ENCODE assay signal across 34 mouse cellular contexts in the genomic region with DNA sequence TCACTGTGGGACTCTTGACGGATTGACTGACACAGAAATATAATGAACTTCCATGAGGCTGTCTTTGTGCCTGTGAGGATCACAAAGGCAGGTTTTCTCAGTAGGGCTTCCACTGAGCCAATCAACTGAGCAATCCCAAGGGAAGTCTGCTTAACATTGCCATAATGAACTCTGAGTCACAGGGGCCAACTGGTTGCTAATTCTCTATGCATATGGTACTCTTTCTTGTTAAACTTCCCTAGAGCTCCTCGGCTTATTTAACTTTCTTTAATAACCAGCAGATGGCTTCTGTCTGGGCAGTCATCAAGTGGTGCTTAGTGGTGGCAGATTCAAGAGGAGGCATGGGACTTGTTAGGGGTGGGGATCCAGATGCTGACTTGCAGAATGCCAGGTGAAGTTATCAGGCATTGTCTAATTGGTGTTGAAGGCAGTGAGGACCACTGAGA. TPM values are rescaled to one million over a fixed set of nuclear protein-coding genes. Genes with fewer than 3 reads are reported as not detected.
A peak's percentile ranks its signal among the peaks of the same experiment; 100 is the strongest.
DNase-seq lines count a peak whose midpoint lies in the region; ATAC-seq lines count a peak whose summit lies in the region.
"Had no signal": no experiment of that assay in that cellular context is flagged by ENCODE, and none has a peak within 500 bp of the region (broad histone marks: within the 10 kb centered on the region; RNA-seq: fewer than 3 reads in every experiment).

No protein-coding gene starts in this region.

- no peak overlapping the region for H3K9ac ChIP-seq in midbrain, embryonic 11.5 days (ENCODE audit: low read length)
- no peak overlapping the region for H3K9ac ChIP-seq in hindbrain, embryonic 14.5 days
- no peak overlapping the region for H3K9ac ChIP-seq in midbrain, embryonic 14.5 days (replicated peaks; ENCODE audit: low read length)
- H3K9ac ChIP-seq: forebrain, embryonic 13.5 days; limb, embryonic 13.5 days; liver, embryonic 12.5 days; stomach, embryonic 15.5 days had no signal

- no peak for DNase-seq in midbrain, embryonic 11.5 days (ENCODE audit: low spot score, missing footprints)
- no peak for DNase-seq in midbrain, embryonic 10.5 days (ENCODE audit: low spot score)
- DNase-seq in hindbrain, embryonic 14.5 days (ENCODE audit: low spot score): no peak
- peak; percentile 54 for DNase-seq in midbrain, embryonic 14.5 days
- no peak for DNase-seq in gastrocnemius, adult 18-20 months (ENCODE audit: low spot score)
- DNase-seq in spleen, postnatal 10 days (ENCODE audit: low spot score in 2 of 2): no peak
- DNase-seq: adrenal gland, adult 2 months; B cell, adult 2 months; cerebellum, adult 18-20 months; cerebellum, postnatal 14 days; gastrocnemius, adult 2 months; kidney, adult 9 months; kidney, postnatal 14 days; lung, adult 18-20 months; lung, postnatal 10 days; right cerebral cortex, postnatal 4 days; thymus, adult 18-20 months; thymus, postnatal 36 days had no signal

- no peaks in the 10 kb centered on the region for H3K36me3 ChIP-seq in midbrain, embryonic 11.5 days (ENCODE audit: control insufficient read depth, insufficient read depth, low read length)
- no peaks in the 10 kb centered on the region for H3K36me3 ChIP-seq in midbrain, embryonic 10.5 days
- no peaks in the 10 kb centered on the region for H3K36me3 ChIP-seq in hindbrain, embryonic 14.5 days (replicated peaks; ENCODE audit: control insufficient read depth, insufficient read depth)
- no peaks in the 10 kb centered on the region for H3K36me3 ChIP-seq in midbrain, embryonic 14.5 days (ENCODE audit: control insufficient read depth, insufficient read depth, low read length)
- H3K36me3 ChIP-seq: heart, embryonic 10.5 days; limb, embryonic 13.5 days; liver, embryonic 12.5 days; stomach, embryonic 15.5 days had no signal

- H3K27me3 ChIP-seq in midbrain, embryonic 11.5 days (ENCODE audit: control insufficient read depth, insufficient read depth, low read length): no peaks in the 10 kb centered on the region
- H3K27me3 ChIP-seq in midbrain, embryonic 10.5 days (ENCODE audit: low read depth, poor library complexity, severe bottlenecking): no peaks in the 10 kb centered on the region
- no peaks in the 10 kb centered on the region for H3K27me3 ChIP-seq in hindbrain, embryonic 14.5 days (ENCODE audit: control insufficient read depth, insufficient read depth, low read length)
- no peaks in the 10 kb centered on the region for H3K27me3 ChIP-seq in midbrain, embryonic 14.5 days (ENCODE audit: control insufficient read depth, insufficient read depth, low read length)
- H3K27me3 ChIP-seq: forebrain, embryonic 13.5 days; limb, embryonic 13.5 days; liver, embryonic 12.5 days; stomach, embryonic 15.5 days had no signal

- H3K4me3 ChIP-seq in midbrain, embryonic 11.5 days (ENCODE audit: low read depth, low read length): no peak overlapping the region
- no peak overlapping the region for H3K4me3 ChIP-seq in midbrain, embryonic 10.5 days
- H3K4me3 ChIP-seq in hindbrain, embryonic 14.5 days (replicated peaks; ENCODE audit: low read length): no peak overlapping the region
- no peak overlapping the region for H3K4me3 ChIP-seq in midbrain, embryonic 14.5 days (replicated peaks; ENCODE audit: low read depth, low read length)
- H3K4me3 ChIP-seq: forebrain, embryonic 13.5 days; gastrocnemius, adult 2 months; heart, embryonic 10.5 days; limb, embryonic 13.5 days; liver, embryonic 12.5 days; stomach, embryonic 15.5 days had no signal

- WGBS in midbrain, embryonic 11.5 days: 61% methylated on average over 2 of the region's 2 CpGs
- 64% methylated on average over 2 of the region's 2 CpGs for WGBS in midbrain, embryonic 10.5 days
- 33% methylated on average over 2 of the region's 2 CpGs for WGBS in hindbrain, embryonic 14.5 days
- 41% methylated on average over 2 of the region's 2 CpGs for WGBS in midbrain, embryonic 14.5 days

- ATAC-seq in midbrain, embryonic 11.5 days (ENCODE audit: low FRiP score): peak; percentile 68
- ATAC-seq in hindbrain, embryonic 14.5 days (ENCODE audit: low FRiP score): peak; percentile 74
- ATAC-seq in midbrain, embryonic 14.5 days (ENCODE audit: low FRiP score, low TSS enrichment): peak; percentile 64; the same call in 1 of the 2 replicates
- ATAC-seq in CD4-positive, CD25-positive, alpha-beta regulatory T cell, adult 4 months: no peak
- ATAC-seq: forebrain, embryonic 13.5 days; intestine, embryonic 16.5 days; liver, embryonic 12.5 days had no signal

- H3K27ac ChIP-seq in midbrain, embryonic 11.5 days (ENCODE audit: low read depth, low read length): no peak overlapping the region
- no peak overlapping the region for H3K27ac ChIP-seq in midbrain, embryonic 10.5 days (replicated peaks)
- H3K27ac ChIP-seq in hindbrain, embryonic 14.5 days: no peak overlapping the region
- H3K27ac ChIP-seq in midbrain, embryonic 14.5 days (replicated peaks; ENCODE audit: low read depth, low read length): no peak overlapping the region
- H3K27ac ChIP-seq: forebrain, embryonic 13.5 days; gastrocnemius, adult 2 months; heart, embryonic 10.5 days; limb, embryonic 13.5 days; liver, embryonic 12.5 days; stomach, embryonic 15.5 days had no signal

- no peaks in the 10 kb centered on the region for H3K4me1 ChIP-seq in midbrain, embryonic 11.5 days (ENCODE audit: control insufficient read depth, insufficient read depth, low read length)
- no peaks in the 10 kb centered on the region for H3K4me1 ChIP-seq in midbrain, embryonic 10.5 days
- H3K4me1 ChIP-seq in hindbrain, embryonic 14.5 days (replicated peaks; ENCODE audit: control insufficient read depth, insufficient read depth, low read length): no peaks in the 10 kb centered on the region
- H3K4me1 ChIP-seq in midbrain, embryonic 14.5 days (ENCODE audit: control insufficient read depth, insufficient read depth, low read length): no peaks in the 10 kb centered on the region
- H3K4me1 ChIP-seq: forebrain, embryonic 13.5 days; heart, embryonic 10.5 days; limb, embryonic 13.5 days; liver, embryonic 12.5 days; stomach, embryonic 15.5 days had no signal

- H3K9me3 ChIP-seq in midbrain, embryonic 11.5 days (ENCODE audit: control insufficient read depth, low read length): no peaks in the 10 kb centered on the region
- no peaks in the 10 kb centered on the region for H3K9me3 ChIP-seq in midbrain, embryonic 10.5 days (replicated peaks)
- H3K9me3 ChIP-seq in hindbrain, embryonic 14.5 days (ENCODE audit: control insufficient read depth, low read length): no peaks in the 10 kb centered on the region
- H3K9me3 ChIP-seq in midbrain, embryonic 14.5 days (ENCODE audit: control insufficient read depth, low read length): no peaks in the 10 kb centered on the region
- H3K9me3 ChIP-seq: forebrain, embryonic 13.5 days; heart, embryonic 10.5 days; limb, embryonic 13.5 days; liver, embryonic 12.5 days; stomach, embryonic 15.5 days had no signal

- no peak overlapping the region for H3K4me2 ChIP-seq in midbrain, embryonic 11.5 days
- no peak overlapping the region for H3K4me2 ChIP-seq in hindbrain, embryonic 14.5 days (replicated peaks)
- no peak overlapping the region for H3K4me2 ChIP-seq in midbrain, embryonic 14.5 days (ENCODE audit: low read length)
- H3K4me2 ChIP-seq: forebrain, embryonic 13.5 days; limb, embryonic 13.5 days; liver, embryonic 12.5 days; stomach, embryonic 15.5 days had no signal

RNA-seq across cellular contexts. Expression of gene Cyp2j5, which starts 23.4 kb away (rescaled TPM):
- polyA plus RNA-seq in midbrain, embryonic 11.5 days (2014; fragmentation: Nextera tagmentation; extraction: Ambion mirVana): not detected in 2 replicates
- polyA plus RNA-seq in midbrain, embryonic 10.5 days (2016; fragmentation: Nextera tagmentation; extraction: Ambion mirVana): not detected in 2 replicates
- polyA plus RNA-seq in hindbrain, embryonic 14.5 days (2014; fragmentation: Nextera tagmentation; extraction: Ambion mirVana): not detected in 2 replicates
- not detected in 2 replicates for polyA plus RNA-seq in midbrain, embryonic 14.5 days (2014; fragmentation: Nextera tagmentation; extraction: Ambion mirVana)
- polyA plus RNA-seq in CD4-positive, CD25-positive, alpha-beta regulatory T cell, adult 4 months (2017; shearing (Covaris generic)): not detected
- total RNA-seq in gastrocnemius, adult 18-20 months (2021): under 1 TPM in 1 of 2 experiments, not detected in 1; 0.09 TPM
- total RNA-seq: gastrocnemius, adult 2 months; hematopoietic stem cell, adult 5-6 weeks; layer of hippocampus, adult 18-20 months; left cerebral cortex, postnatal 25 days; megakaryocyte progenitor cell, adult 5-6 weeks; MEL; monocyte, adult 5-6 weeks; neutrophil, adult 5-6 weeks had no signal
- polyA plus RNA-seq: adrenal gland, adult 2 months; forebrain, embryonic 13.5 days; gonadal fat pad, adult 2 months; heart, embryonic 10.5 days; heart, postnatal 0 days; limb, embryonic 13.5 days; stomach, embryonic 15.5 days had no signal
